Mouse (Mus musculus): ENCODE measurements at regions not wholly inside any gene's neighbourhood (a gene's known extent, or its start where the extent isn't known, plus 50 kb on each side); places are given as distances from the start of the nearest gene placed in this dataset.
"Not testable (repeated sequence)": the region's sequence is repeated elsewhere in the genome, so short reads cannot be mapped to it uniquely, and the experiment has no call there.

DNA sequence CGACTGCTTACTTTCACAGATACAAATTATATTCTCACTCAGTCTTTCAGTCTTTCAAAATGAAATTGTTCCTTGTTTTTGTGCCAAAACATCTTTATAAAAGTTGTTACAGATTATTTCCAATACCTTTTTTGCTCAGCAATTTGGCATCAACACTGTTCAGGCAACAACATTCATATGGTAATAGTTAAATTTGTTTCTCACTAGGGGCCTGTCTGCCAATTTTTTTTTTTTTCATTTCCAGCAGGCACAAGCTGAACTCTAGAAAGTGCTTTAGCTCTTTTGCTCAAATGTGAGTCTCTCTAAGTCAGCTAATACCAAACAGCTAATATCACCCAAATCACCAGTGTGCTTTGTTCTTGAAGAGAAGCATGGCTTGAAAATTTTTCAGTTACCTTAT, 199.4 kb downstream of the Antxr2 start:
- ATAC-seq (replicated peaks; ENCODE audit: insufficient number of reproducible peaks, insufficient read depth, low FRiP score, low read depth), result no peak
- 76% methylated on average over 1 of the region's 1 CpGs for WGBS
- no peaks in the 10 kb centered on the region for H3K36me3 ChIP-seq

DNA sequence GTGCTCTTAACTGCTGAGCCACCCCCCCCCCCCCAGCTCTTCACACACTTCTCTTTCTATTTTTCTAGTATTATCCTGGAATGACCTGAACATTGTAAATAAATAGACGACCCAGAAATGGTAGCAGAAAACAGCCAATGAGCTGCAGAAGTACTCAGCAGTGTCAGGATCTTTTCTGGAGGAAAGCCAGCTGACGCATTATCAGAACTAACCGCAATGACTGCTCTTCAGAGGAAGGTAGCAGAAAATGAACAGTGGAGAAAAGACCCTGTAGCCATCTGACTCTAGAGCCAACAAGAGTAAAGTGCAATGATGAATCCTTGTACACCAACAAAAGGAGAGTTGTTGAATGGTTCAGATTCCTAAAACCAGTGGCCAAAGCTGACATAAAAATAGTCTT, 213.4 kb downstream of the Antxr2 start:
- no peak for ATAC-seq (replicated peaks; ENCODE audit: insufficient number of reproducible peaks, insufficient read depth, low FRiP score, low read depth)
- WGBS, result 30% methylated on average over 3 of the region's 3 CpGs

More for the DNA sequence above, 199.4 kb downstream of the Antxr2 start:
- H3K4me1 ChIP-seq (replicated peaks), result 0 out of 2 replicates have a peak, but pooled peaks cover 2% of the 10 kb centered on the region
- H3K4me2 ChIP-seq, result no peak overlapping the region
- H3K9me3 ChIP-seq (replicated peaks), result no peaks in the 10 kb centered on the region
- H3K27me3 ChIP-seq, result no peaks in the 10 kb centered on the region
- no peak overlapping the region for H3K9ac ChIP-seq
- H3K4me3 ChIP-seq, result no peak overlapping the region
- H3K27ac ChIP-seq, result no peak overlapping the region

DNA sequence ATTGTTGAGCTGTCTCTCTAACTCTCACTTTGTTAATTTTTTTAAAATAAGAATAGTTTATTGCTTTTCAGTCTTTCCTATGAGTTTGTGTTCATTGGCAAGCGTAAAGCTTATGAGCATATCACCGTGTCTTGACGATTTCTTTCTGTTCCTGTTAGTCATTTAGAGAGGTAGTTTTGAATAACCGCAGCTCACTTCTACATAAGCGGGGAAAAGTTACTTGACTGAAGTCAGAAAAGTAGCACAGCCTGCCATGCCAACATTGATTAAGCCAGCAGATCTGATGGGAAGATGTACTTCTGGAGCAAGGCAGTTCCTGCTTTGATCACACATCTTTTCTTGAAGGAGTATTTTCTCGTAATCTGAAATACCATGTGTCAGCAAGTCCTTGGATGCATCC, 215.5 kb downstream of the Antxr2 start:
- Histone ChIP-seq H3K36me3 (no peaks in the 10 kb centered on the region), H3K4me3 (no peak overlapping the region), H3K9me3 (replicated peaks) (no peaks in the 10 kb centered on the region), H3K4me1 (replicated peaks) (no peaks in the 10 kb centered on the region), H3K4me2 (no peak overlapping the region), H3K27me3 (no peaks in the 10 kb centered on the region), H3K27ac (no peak overlapping the region), H3K9ac (no peak overlapping the region)
- ATAC-seq (replicated peaks; ENCODE audit: insufficient number of reproducible peaks, insufficient read depth, low FRiP score, low read depth), result no peak
- WGBS, result 76% methylated on average over 6 of the region's 6 CpGs

More for the DNA sequence above, 213.4 kb downstream of the Antxr2 start:
- Histone ChIP-seq H3K4me1 (replicated peaks) (no peaks in the 10 kb centered on the region), H3K36me3 (no peaks in the 10 kb centered on the region), H3K9me3 (replicated peaks) (no peaks in the 10 kb centered on the region), H3K27ac (no peak overlapping the region), H3K9ac (no peak overlapping the region), H3K4me2 (no peak overlapping the region), H3K27me3 (no peaks in the 10 kb centered on the region), H3K4me3 (no peak overlapping the region)

DNA sequence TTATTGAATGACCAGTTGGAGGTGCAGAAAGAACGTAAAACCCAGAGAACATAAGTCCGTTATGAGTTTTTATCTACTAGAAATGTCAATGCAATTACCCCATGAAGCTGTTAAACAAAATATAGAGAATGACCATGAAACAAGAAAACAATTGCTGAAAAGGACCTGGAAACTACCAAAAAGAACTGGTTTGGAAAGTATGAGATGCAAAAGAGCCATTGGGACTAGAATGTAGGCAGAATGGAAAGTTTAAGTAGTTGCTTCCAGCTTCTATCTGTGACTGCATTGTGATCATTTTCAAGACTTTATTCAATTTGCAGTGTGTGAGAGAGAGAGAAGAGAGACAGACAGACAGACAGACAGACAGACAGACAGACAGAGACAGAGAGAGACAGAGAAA, 216.1 kb downstream of the Antxr2 start:
- Histone ChIP-seq H3K4me3 (no peak overlapping the region), H3K4me1 (replicated peaks) (no peaks in the 10 kb centered on the region), H3K27me3 (no peaks in the 10 kb centered on the region), H3K36me3 (no peaks in the 10 kb centered on the region), H3K9me3 (replicated peaks) (no peaks in the 10 kb centered on the region), H3K27ac (no peak overlapping the region), H3K9ac (no peak overlapping the region), H3K4me2 (no peak overlapping the region)
- ATAC-seq (replicated peaks; ENCODE audit: insufficient number of reproducible peaks, insufficient read depth, low FRiP score, low read depth), result no peak
- 90% methylated on average over 2 of the region's 2 CpGs for WGBS

DNA sequence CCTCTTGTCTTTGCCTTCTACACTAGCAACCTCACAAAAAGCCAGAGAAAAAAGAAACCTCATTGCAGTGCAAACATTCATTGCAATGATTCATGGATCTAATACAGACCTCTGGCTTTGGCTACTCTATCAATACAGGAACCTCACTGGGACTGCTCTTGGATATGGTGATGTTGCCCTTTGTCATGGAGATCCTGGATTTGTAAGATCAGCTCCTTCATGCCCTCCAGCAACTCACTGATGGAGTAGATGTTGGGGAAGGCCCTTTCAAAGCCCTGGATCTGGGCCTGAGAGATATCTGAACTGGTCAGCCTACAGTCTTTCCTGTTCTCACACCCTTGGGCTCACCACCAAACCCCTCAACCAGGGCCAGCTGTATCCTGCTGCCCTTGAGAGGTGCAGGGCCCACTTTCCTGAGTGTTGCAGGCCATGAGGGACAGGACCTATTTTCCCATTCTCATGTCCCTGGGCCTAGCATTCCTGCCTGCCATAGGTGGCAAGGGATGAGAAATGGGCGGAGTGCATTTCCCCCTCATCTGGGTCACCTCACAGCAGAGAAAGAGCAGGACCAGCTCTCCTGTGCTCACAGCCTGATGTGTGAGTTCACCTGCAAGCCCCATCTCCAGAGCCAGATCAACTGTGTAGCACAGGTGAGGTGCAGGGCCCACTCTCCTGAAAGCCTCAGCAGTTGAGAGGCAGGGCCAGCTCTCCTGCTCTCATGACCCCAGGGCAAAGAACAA, 218.1 kb downstream of the Antxr2 start:
- Histone ChIP-seq H3K27me3 (no peaks in the 10 kb centered on the region), H3K4me2 (no peak overlapping the region), H3K9ac (no peak overlapping the region), H3K4me1 (replicated peaks) (no peaks in the 10 kb centered on the region), H3K36me3 (no peaks in the 10 kb centered on the region), H3K9me3 (replicated peaks) (no peaks in the 10 kb centered on the region), H3K4me3 (no peak overlapping the region), H3K27ac (no peak overlapping the region)
- WGBS, result 82% methylated on average over 1 of the region's 1 CpGs
- ATAC-seq (replicated peaks; ENCODE audit: insufficient number of reproducible peaks, insufficient read depth, low FRiP score, low read depth), result no peak

DNA sequence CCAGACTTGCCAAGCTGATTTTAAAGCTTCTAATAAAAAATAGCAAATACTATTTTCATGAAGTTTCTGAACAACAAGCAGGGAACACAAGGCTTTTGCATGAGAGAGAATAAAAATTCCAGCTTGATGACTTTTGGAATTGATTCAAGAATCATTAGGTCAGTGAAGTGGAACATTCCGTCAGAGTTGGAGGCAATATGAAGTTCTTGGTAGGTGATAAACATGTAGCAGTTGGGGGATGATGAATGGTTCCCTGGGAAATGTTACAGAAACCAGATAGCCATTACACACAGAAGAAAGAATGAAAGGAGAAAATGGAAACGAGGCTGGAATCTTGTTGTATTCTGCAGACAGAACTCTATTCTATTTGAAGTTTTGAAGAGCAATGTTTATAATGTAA, 221.8 kb downstream of the Antxr2 start:
- Histone ChIP-seq H3K4me1 (replicated peaks) (no peaks in the 10 kb centered on the region), H3K27me3 (no peaks in the 10 kb centered on the region), H3K4me3 (no peak overlapping the region), H3K36me3 (no peaks in the 10 kb centered on the region), H3K9me3 (replicated peaks) (no peaks in the 10 kb centered on the region), H3K27ac (no peak overlapping the region), H3K4me2 (no peak overlapping the region), H3K9ac (no peak overlapping the region)
- 12% methylated on average over 2 of the region's 2 CpGs for WGBS
- ATAC-seq (replicated peaks; ENCODE audit: insufficient number of reproducible peaks, insufficient read depth, low FRiP score, low read depth), result no peak

DNA sequence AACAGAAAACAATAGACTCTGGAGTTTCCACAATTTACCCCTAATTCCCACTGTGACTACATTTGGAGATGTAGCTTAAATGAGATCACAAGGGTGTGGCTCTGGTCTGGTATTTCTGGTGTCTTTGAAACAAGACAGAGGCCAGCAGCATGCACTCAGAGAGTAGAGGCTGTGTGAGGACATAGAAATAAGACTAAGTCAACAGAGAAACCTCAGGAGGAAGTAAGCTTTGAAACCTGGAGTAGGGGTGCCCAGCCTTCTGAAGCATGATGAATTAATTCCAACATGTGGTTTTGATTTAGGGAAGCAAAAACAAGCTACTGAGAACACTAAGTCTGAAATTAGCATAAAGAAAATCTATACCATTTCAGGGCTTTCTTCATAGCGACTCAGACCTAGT, 223.7 kb downstream of the Antxr2 start:
- H3K4me1 ChIP-seq (replicated peaks), result no peaks in the 10 kb centered on the region
- no peak for ATAC-seq (replicated peaks; ENCODE audit: insufficient number of reproducible peaks, insufficient read depth, low FRiP score, low read depth)
- 73% methylated on average over 1 of the region's 1 CpGs for WGBS

DNA sequence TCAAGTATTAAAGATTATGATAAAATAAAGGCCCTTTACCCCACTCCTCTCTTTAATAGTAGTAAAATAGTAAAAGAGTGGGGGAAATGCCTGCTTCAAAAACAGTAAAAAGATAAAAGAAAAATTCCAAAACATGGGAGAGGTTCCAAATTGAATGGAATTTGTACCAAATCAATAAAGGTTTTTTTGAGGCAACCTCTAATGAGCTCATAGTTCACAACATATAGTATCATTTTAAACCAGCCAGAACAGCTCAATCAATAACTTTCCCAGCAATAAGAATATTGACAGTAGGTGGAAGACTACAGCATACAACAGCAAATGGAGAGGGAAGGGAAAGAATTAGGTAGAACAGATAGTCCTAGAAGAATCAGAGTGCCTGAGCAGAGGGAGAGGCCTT, 224.1 kb downstream of the Antxr2 start:
- Histone ChIP-seq H3K4me2 (no peak overlapping the region), H3K4me1 (replicated peaks) (no peaks in the 10 kb centered on the region), H3K4me3 (no peak overlapping the region), H3K9ac (no peak overlapping the region), H3K27ac (no peak overlapping the region), H3K9me3 (replicated peaks) (no peaks in the 10 kb centered on the region), H3K27me3 (no peaks in the 10 kb centered on the region), H3K36me3 (no peaks in the 10 kb centered on the region)
- ATAC-seq (replicated peaks; ENCODE audit: insufficient number of reproducible peaks, insufficient read depth, low FRiP score, low read depth), result no peak

More for the DNA sequence above, 223.7 kb downstream of the Antxr2 start:
- Histone ChIP-seq H3K4me2 (no peak overlapping the region), H3K27ac (no peak overlapping the region), H3K27me3 (no peaks in the 10 kb centered on the region), H3K36me3 (no peaks in the 10 kb centered on the region), H3K9ac (no peak overlapping the region), H3K4me3 (no peak overlapping the region), H3K9me3 (replicated peaks) (no peaks in the 10 kb centered on the region)

DNA sequence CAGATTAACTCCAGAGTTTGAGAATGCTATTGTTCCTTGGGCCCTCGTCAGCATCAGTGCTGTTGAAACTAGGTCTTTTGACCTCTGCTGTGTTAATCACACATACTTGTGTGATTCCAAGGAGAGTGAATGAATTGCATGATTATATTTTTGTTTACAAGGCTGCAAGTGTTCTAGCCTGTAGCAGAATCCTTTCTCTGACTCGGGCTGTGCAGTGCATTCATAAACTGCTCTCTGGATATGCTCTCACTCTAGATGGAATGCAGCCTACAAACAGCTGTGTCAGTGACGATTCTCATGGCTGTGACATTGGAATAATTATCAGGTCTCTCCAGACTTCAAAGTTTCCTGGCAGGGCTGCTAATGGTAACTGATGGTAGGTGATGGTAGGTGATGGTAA, 230.8 kb downstream of the Antxr2 start:
- Histone ChIP-seq H3K4me1 (replicated peaks) (0 out of 2 replicates have a peak, but pooled peaks cover 3% of the 10 kb centered on the region), H3K27me3 (no peaks in the 10 kb centered on the region), H3K4me2 (no peak overlapping the region), H3K27ac (no peak overlapping the region), H3K36me3 (no peaks in the 10 kb centered on the region), H3K9ac (no peak overlapping the region), H3K4me3 (no peak overlapping the region), H3K9me3 (replicated peaks) (no peaks in the 10 kb centered on the region)
- WGBS, result 27% methylated on average over 3 of the region's 3 CpGs
- no peak for ATAC-seq (replicated peaks; ENCODE audit: insufficient number of reproducible peaks, insufficient read depth, low FRiP score, low read depth)

DNA sequence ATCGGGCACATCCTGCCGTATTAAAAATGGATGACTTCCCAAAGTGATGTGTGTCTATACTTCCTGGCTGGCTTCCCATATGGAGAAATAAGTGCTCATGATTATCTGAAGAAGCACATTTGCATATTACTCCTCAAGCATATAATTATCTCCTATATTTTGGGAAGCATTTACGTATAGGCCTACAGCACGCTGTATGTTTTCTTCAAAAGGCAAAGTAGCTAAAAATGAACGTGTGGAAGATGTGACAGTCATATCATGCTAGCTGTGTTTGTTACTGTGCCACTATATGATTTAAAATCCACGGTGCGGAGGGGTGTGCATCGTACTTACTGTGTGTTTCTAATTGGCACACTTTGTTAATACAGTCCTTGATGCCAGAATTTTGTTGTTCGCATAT, 242.7 kb downstream of the Antxr2 start:
- Histone ChIP-seq H3K27ac (no peak overlapping the region), H3K27me3 (no peaks in the 10 kb centered on the region), H3K4me3 (no peak overlapping the region), H3K9me3 (replicated peaks) (no peaks in the 10 kb centered on the region), H3K4me1 (replicated peaks) (no peaks in the 10 kb centered on the region), H3K36me3 (no peaks in the 10 kb centered on the region), H3K4me2 (no peak overlapping the region), H3K9ac (no peak overlapping the region)
- no peak for ATAC-seq (replicated peaks; ENCODE audit: insufficient number of reproducible peaks, insufficient read depth, low FRiP score, low read depth)
- 86% methylated on average over 9 of the region's 9 CpGs for WGBS

DNA sequence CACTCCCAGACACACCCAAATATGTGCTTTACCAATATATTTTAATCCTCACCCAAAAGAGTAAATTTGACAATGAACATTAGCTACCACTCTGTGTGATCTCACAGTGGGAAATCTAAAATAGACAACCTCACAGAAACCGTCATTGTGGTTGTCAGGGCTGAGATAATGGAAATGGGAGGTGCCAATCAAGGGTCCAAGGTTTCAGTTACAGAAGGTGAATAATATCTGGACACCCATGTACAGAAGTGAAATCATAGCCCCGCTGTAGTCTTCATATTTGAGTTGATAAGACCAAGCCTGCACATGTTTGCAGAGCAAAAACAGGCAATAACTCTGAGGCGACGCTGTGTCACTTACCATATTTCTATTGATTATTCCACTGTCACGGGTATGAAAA, 243.8 kb downstream of the Antxr2 start:
- 77% methylated on average over 5 of the region's 5 CpGs for WGBS
- no peak overlapping the region for H3K4me3 ChIP-seq
- H3K9me3 ChIP-seq (replicated peaks), result no peaks in the 10 kb centered on the region
- no peak overlapping the region for H3K4me2 ChIP-seq
- H3K36me3 ChIP-seq, result no peaks in the 10 kb centered on the region
- no peaks in the 10 kb centered on the region for H3K4me1 ChIP-seq (replicated peaks)
- H3K27ac ChIP-seq, result no peak overlapping the region
- no peaks in the 10 kb centered on the region for H3K27me3 ChIP-seq
- H3K9ac ChIP-seq, result no peak overlapping the region
- no peak for ATAC-seq (replicated peaks; ENCODE audit: insufficient number of reproducible peaks, insufficient read depth, low FRiP score, low read depth)

DNA sequence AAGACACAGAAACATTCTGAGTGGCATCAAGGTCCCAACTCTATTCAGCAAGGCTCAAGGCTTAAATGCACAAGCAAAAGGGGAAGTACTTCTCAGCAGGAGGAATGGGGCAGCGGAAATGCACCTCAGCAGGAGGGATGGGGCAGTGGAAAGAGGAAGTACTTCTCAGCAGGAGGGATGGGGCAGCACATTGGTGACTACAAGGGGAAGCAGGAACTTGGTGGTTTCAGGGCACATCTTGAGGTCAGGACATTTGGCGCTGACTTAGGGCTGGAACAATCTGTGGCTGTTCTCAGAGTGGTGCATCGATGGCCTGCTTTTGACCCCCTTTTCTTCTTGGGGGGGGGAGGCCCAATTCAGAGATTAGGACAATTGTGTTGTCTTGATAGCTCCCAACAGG, 255.7 kb downstream of the Antxr2 start:
- not testable (repeated sequence) for H3K27ac ChIP-seq; H3K4me1 ChIP-seq (replicated peaks); H3K9me3 ChIP-seq (replicated peaks); ATAC-seq (replicated peaks; ENCODE audit: insufficient number of reproducible peaks, insufficient read depth, low FRiP score, low read depth); H3K9ac ChIP-seq; H3K36me3 ChIP-seq; H3K27me3 ChIP-seq; H3K4me2 ChIP-seq; H3K4me3 ChIP-seq
- 94% methylated on average over 3 of the region's 3 CpGs for WGBS
